Mouse (Mus musculus): ENCODE data around the gene Ephb4. TPM values are rescaled to one million over a fixed set of nuclear protein-coding genes. Genes with fewer than 3 reads are reported as not detected.

Gene Ephb4
- total and polyA plus RNA-seq, 3 experiments = 0.08 to 0.12 TPM; not detected in 1

DNA sequence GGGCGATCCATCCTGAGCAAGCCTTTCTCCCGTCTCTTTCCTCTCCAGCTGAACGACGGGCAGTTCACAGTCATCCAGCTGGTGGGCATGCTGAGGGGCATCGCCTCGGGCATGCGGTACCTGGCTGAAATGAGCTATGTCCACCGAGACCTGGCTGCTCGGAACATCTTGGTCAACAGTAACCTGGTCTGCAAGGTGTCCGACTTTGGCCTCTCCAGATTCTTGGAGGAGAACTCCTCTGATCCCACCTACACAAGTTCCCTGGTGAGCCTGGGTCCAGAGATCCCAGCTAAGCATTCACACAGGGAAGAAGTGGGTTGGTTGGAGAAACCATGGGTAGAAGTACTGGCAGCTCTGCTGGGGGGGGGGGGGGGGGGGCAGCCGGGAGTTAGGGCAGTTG lies 19.8 kb downstream of the Ephb4 start:
- Histone ChIP-seq H3K27ac (ENCODE audit: control insufficient read depth, low read depth, low read length) (no peak overlapping the region), H3K4me3 (ENCODE audit: control insufficient read depth in 1 of 2, insufficient read depth in 1 of 2, low read depth in 2 of 2, low read length in 2 of 2) (no peak overlapping the region), H3K4me1 (ENCODE audit: control insufficient read depth in 1 of 2, insufficient read depth in 2 of 2, low read length in 2 of 2) (no peaks in the 10 kb centered on the region), H3K9me3 (replicated peaks; ENCODE audit: insufficient read depth, low read length) (no peaks in the 10 kb centered on the region), H3K36me3 (ENCODE audit: control insufficient read depth in 1 of 2, insufficient read depth in 2 of 2, low read length in 2 of 2) (no peaks in the 10 kb centered on the region), H3K9ac (ENCODE audit: control insufficient read depth, low read depth, low read length, poor library complexity, severe bottlenecking) (no peak overlapping the region), H3K27me3 (ENCODE audit: control insufficient read depth in 1 of 2, insufficient read depth in 2 of 2, low read length in 2 of 2) (peaks cover 5 to 7% of the 10 kb centered on the region in 2 experiments; a peak in 3 of 4 replicates), H3K79me2 (ENCODE audit: control insufficient read depth, insufficient read depth, low read length, poor library complexity) (no peaks in the 10 kb centered on the region)
- no peak for DNase-seq (ENCODE audit: low read depth, low spot score)
- no peak for TF ChIP-seq HCFC1 (IDR thresholded peaks at IDR 0.05; ENCODE audit: low read depth, low read length)

DNA sequence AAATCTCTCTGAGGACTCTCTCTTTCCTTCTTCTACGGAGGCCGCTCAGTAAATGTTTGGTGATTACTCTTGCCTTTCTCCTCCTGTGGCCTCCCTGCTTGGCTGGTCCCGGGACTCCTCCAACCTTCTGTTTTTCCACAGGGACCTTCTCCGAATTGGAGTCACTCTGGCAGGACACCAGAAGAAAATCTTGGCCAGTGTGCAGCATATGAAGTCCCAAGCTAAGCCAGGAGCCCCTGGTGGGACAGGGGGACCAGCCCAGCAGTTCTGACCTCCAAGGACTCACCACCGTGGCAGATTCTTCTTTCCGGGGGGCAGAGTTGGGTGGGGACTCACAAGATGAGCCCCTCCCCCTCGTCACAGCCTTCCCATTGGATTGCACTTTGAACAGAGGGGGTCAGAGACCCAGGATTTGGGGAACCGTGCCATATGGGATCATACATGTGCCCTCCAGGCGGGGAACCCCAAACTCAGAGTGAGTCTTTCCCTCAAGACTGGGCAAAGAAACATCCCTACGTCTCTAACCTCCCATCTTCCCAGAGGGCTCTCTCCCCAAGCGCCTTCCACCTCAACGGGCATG lies 23.6 kb downstream of the Ephb4 start:
- Histone ChIP-seq H3K4me3 (ENCODE audit: control insufficient read depth in 1 of 2, insufficient read depth in 1 of 2, low read depth in 2 of 2, low read length in 2 of 2) (no peak overlapping the region), H3K27ac (ENCODE audit: control insufficient read depth, low read depth, low read length) (no peak overlapping the region), H3K9me3 (replicated peaks; ENCODE audit: insufficient read depth, low read length) (no peaks in the 10 kb centered on the region), H3K4me1 (ENCODE audit: control insufficient read depth in 1 of 2, insufficient read depth in 2 of 2, low read length in 2 of 2) (no peaks in the 10 kb centered on the region), H3K9ac (ENCODE audit: control insufficient read depth, low read depth, low read length, poor library complexity, severe bottlenecking) (no peak overlapping the region), H3K36me3 (ENCODE audit: control insufficient read depth in 1 of 2, insufficient read depth in 2 of 2, low read length in 2 of 2) (no peaks in the 10 kb centered on the region), H3K27me3 (ENCODE audit: control insufficient read depth in 1 of 2, insufficient read depth in 2 of 2, low read length in 2 of 2) (peaks cover 5 to 7% of the 10 kb centered on the region in 2 experiments; a peak in 3 of 4 replicates), H3K79me2 (ENCODE audit: control insufficient read depth, insufficient read depth, low read length, poor library complexity) (no peaks in the 10 kb centered on the region)
- DNase-seq (ENCODE audit: low read depth, low spot score) = no peak
- TF ChIP-seq GATA1 (IDR thresholded peaks at IDR 0.05; ENCODE audit: low read depth, low read length) (no peak), ETS1 (IDR thresholded peaks at IDR 0.05; ENCODE audit: low read depth, low read length) (no peak), MAX (IDR thresholded peaks at IDR 0.05; ENCODE audit: low read length) (no peak), POLR2AphosphoS2 (IDR thresholded peaks at IDR 0.05; ENCODE audit: low read length) (no peak), MYB (IDR thresholded peaks at IDR 0.05; ENCODE audit: low read depth, low read length) (no peak), HCFC1 (IDR thresholded peaks at IDR 0.05; ENCODE audit: low read depth, low read length) (no peak), POLR2A (IDR thresholded peaks at IDR 0.05; ENCODE audit: control insufficient read depth in 1 of 2, insufficient read depth in 1 of 2, low read depth in 1 of 2, low read length in 2 of 2, poor library complexity in 1 of 2) (no peak), KAT2A (conservative IDR thresholded peaks at IDR 0.05; ENCODE audit: low read depth, low read length) (no peak), CTCF (IDR thresholded peaks at IDR 0.05 in 2 of 3, conservative IDR thresholded peaks at IDR 0.05 in 1 of 3; ENCODE audit: control insufficient read depth in 1 of 3, insufficient read depth in 1 of 3, low read depth in 2 of 3, low read length in 3 of 3, poor library complexity in 1 of 3, severe bottlenecking in 1 of 3) (no peak)

DNA sequence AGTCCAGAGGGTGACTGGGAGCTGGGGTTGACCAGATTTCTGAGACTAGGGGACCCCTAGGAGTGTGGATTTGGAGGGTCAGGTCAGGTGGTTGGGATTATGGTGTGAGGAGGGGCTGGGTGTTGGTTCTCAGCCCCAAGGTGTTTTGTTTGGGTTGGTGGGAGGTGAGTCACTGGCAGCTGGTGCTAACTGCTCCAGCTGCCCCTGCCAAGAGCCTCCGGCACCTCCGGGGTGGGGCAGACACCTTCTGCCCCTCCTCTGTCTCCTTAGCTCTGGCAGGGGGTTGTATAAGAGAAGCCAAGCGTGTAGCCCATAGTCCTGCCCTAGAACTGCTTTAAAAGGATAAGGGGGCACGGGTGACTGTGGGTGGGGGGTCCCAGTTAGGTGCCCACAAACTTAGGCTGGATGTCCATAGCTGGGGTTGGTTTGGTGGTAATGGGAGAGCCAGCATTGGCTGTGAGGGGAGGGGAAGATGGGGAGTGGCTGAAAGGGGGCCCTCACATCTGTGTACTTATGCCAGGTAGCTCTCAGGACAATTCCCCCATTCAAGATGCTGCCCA lies 24.7 kb downstream of the Ephb4 start:
- DNase-seq (ENCODE audit: low read depth, low spot score) = no peak
- no peak for TF ChIP-seq MEF2A (IDR thresholded peaks at IDR 0.05; ENCODE audit: extremely low read depth, insufficient replicate concordance, low read depth, low read length, poor library complexity, severe bottlenecking)
- TF ChIP-seq ZC3H11A (IDR thresholded peaks at IDR 0.05; ENCODE audit: low read depth, low read length) = no peak
- TF ChIP-seq ZKSCAN1 (IDR thresholded peaks at IDR 0.05; ENCODE audit: low read depth, low read length) = no peak
- no peaks in the 10 kb centered on the region for H3K4me1 ChIP-seq (ENCODE audit: control insufficient read depth in 1 of 2, insufficient read depth in 2 of 2, low read length in 2 of 2)
- H3K36me3 ChIP-seq (ENCODE audit: control insufficient read depth in 1 of 2, insufficient read depth in 2 of 2, low read length in 2 of 2) = no peaks in the 10 kb centered on the region
- H3K27ac ChIP-seq (ENCODE audit: control insufficient read depth, low read depth, low read length) = no peak overlapping the region
- H3K27me3 ChIP-seq (ENCODE audit: control insufficient read depth in 1 of 2, insufficient read depth in 2 of 2, low read length in 2 of 2) = peaks cover 3 to 7% of the 10 kb centered on the region in 2 experiments; a peak in 3 of 4 replicates
- H3K9me3 ChIP-seq (replicated peaks; ENCODE audit: insufficient read depth, low read length) = no peaks in the 10 kb centered on the region
- H3K9ac ChIP-seq (ENCODE audit: control insufficient read depth, low read depth, low read length, poor library complexity, severe bottlenecking) = no peak overlapping the region
- no peak overlapping the region for H3K4me3 ChIP-seq (ENCODE audit: control insufficient read depth in 1 of 2, insufficient read depth in 1 of 2, low read depth in 2 of 2, low read length in 2 of 2)
- no peaks in the 10 kb centered on the region for H3K79me2 ChIP-seq (ENCODE audit: control insufficient read depth, insufficient read depth, low read length, poor library complexity)

Data from MEL (cell line).